Mouse (Mus musculus): ENCODE results near the gene Tymp.

Tymp gene

DNA sequence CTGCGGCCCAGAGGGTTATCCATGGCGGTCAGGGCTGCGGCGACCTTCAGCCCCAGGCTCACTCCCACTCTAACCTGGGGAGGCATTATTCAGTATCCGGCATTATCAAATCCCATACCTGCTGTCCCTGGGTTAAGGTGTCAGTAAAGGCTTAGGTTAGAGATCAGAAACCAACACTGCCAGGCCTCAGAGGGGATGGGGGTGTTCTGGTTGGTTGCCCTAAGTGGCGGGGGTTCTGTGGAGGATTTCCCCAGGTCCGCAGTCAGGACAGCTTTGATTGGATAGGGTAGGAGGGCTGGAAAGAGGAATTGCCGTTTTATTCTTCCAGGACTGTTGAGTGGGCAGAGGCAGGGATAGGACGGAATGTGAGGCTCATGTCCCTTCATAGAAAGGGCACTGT is 2.5 kb downstream of the Tymp start:
- no peak for DNase-seq (ENCODE audit: low read depth, low spot score)

DNA sequence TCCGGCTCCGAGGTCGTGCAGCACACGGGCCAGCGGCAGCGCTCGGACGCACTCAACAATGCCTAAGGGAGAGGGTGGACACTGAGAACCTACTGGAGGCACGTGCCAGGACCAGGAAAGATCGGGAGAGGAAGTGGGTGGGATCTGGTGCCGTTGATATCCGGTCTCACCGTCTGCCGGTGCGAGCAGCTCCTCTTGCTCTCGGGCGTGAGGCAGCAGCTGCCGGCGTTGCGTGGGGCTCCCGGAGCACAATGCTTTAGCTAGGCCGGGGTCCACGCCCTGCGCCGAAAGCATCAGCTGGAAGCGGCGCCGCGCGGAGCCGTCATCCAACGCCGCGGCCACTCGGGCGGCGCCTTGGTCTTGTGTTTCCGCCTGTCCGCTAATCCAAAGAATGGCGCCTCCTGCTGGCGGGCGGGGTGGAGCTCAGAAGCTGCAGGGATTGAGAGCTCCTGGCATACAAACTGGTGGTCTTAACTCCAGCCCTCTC is 3.0 kb downstream of the Tymp start, which contains the start of gene Sco2:
TSS of gene Sco2 (minus strand) at position 85 of the 487 bp plus-strand sequence.
- DNase-seq (ENCODE audit: low read depth, low spot score), result peak; percentile 92

DNA sequence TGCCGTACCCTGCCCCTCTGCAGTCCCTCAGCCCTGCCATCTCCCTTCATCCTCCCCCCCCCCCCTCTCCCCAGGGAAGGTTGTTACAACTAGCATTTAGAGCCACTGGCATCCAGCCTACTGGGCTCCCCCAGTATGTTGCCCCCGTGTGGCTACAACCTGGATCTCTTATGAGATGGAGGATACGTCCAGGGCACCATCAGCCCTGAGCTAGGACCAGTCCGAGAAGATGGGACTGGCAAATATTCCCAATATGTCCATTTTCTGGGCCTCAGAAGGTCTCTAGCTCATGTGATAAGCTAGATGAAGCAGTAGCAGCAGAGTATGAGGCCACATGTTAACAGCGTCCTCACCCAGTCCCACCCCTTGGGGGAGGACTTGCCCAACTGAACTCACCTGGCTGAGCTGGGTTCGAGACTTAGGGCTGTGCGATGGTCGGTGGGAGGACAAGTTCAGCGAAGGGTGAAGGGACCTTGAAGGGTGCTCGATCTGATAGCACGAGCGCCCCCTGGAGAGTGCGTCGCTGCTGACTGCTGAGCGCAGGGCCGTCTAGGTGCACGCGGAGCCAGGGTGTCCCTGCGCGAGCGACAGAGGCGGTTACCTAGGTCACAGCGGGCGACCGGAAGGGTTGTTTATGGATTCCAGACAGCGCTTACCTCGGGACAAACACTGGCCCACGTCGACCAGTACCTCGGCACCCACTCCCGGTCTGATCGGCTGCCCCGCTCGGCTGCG is 3.6 kb downstream of the Tymp start:
- peak; percentile 96 for DNase-seq (ENCODE audit: low read depth, low spot score)

DNA sequence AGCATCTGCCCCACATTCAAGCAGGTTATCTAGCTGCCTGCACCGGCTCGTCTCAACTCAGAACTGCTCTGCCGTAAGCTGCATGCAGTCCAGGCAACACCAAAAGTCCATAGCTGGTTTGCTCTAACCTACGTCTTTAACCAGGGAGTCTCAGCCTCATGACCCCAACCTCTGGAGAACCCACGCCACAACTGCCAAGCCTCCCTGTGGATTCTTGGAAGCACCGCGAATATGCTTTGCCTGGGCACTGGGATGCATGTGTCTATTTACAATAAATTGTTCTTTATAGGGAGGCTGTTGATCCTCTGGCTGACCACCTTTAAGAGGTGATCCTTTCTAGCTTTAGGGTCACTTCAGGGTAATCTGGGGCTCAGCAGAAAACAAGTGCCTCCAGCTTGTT is 4.3 kb downstream of the Tymp start:
- DNase-seq (ENCODE audit: low read depth, low spot score), result no peak

DNA sequence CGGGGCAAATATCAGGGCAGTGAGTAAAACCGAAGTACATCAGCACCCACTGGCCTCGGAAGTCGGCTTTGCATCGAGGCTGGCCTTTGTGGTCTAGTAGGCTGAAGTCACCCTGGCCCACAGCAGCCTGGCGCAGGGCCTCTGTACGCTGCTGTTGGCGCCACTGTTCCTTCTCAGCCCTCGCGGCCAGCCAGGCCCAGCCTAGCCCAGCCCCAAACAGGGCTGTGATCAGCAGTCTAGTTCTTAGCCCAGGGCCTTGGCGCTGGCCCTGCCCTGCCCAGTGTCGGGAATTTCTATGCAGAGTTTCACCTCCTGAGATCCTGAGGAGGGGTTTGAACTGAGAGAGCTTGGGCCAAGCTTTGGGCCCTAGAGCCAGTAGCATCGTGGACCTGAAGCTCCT is 4.8 kb downstream of the Tymp start:
- DNase-seq (ENCODE audit: low read depth, low spot score), result no peak

DNA sequence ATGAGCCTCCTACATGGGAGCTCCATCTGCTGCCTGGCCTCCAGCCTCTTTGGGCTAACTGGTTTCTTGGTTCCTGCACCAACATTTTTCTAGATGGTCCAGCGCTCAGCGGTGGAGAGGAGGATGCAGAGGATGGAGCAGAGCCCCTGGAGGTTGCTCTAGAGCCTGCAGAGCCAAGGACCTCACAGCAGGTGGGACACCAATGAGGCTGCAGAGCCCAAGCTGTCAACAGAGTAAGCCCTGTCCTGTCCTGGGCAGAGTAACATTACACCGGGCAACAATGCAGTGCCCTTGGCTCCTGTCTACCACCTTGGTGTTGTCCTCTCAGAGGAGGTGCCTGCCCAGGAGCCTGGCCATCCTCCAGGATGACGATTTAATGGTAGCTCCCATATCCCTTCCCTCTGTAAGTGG is 11.7 kb downstream of the Tymp start:
- DNase-seq (ENCODE audit: low read depth, low spot score), result no peak

DNA sequence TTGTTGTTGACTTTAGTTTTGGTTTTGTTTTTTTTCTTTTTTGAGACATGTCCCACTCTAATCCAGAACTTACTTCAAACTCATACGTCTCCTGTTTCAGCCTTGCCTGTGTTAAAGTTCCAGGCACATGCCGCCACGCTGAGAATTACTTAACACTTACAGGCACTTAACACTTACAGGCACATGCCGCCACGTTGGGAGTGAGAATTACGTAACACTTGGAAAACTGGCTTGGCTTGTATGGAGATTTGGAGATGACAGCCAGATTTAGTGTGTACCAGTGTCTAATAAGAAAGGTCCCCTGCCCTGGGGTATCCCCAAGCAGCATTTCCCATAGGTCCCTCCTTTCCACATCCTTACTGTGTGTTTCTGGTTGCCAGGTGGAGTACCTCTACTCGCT is 13.8 kb downstream of the Tymp start:
- no peak for DNase-seq (ENCODE audit: low read depth, low spot score)

DNA sequence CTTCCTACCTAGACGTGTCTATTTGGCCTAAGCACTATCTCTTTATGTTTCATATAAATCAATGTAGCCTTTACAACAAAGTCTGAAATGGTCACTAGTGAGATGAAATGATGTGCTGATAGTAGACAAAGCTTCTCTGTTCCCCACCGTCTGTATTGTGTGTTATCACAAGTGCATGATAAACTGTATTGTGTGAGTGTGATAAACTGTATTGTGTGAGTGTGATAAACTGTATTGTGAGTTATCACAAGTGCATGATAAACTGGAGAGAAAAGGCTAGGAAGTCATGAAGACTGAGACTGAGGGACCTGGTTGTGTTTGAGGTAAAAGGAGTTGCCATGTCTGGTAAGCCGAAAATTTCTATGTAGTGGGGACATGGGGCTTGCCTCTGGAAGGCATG is 18.1 kb downstream of the Tymp start:
- no peak for DNase-seq (ENCODE audit: low read depth, low spot score)

DNA sequence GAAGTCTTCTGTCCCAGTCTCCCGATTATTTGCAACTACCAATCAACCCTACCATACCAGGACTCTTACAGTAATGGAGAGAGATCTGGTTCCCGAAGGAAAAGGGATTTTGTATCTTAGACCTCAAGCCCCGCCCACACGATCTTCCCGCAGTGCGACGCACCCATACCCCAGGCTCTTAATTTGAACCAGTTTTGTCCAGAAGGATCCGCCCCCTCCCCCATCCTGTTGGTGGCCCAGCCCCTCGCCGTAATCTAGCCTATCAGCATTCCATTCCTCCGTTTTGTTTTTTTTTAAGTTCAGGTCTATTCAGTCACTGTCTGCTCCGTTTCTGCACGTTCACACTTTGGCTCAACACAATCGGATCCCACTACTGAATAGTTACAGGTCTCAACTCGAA is 20.5 kb downstream of the Tymp start:
- DNase-seq (ENCODE audit: low read depth, low spot score), result peak; percentile 68

DNA sequence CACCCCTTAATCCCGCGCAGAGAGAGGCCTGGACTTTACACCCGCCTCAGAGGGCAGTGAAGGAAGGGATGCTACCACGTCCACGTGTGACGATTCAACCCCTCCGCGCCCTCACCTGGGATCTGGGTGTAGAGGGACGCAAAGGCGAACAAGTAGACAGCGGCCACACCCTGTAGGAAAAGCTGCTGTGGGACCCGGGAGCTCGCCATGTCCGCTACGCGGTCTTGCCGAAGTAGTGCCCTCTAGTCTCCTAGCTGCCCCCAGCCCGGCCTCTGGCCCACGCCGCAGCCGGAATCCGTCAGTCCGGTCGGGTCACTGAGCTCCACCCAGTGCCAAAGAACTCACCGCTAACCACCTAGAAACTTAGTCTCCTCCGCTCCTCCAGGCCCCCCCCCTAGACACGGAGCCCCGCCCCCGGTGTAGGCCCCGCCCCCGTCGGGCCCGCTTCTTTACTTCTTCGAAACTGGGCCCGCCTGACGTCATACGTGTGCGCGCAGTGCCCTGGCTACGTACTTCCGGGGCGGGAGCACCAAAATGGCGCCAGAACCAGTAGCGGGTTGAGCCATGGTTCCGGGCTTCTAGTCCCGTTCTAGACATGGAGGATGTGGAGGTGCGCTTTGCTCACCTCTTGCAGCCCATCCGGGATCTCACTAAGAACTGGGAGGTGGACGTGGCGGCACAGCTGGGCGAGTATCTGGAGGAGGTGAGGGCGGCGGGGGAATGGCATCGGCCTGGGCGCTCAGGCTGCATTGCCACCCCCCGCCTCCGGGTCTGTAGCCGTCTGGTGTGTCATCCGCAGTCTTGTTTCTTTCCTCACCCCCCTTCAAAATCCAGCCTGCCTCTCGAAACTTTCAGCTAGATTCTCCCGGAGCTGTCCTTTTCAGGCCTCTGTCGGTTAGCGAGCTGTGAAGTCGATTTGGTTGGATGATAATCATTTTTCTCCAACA is 21.3 kb downstream of the Tymp start, which contains the start of the genes Lmf2 and Ncaph2:
TSS of gene Lmf2 (minus strand) at position 419 of the 947 bp plus-strand sequence.
TSS of gene Ncaph2 (plus strand) at position 479 of the 947 bp plus-strand sequence.
- peak; percentile 99 for DNase-seq (ENCODE audit: low read depth, low spot score)

DNA sequence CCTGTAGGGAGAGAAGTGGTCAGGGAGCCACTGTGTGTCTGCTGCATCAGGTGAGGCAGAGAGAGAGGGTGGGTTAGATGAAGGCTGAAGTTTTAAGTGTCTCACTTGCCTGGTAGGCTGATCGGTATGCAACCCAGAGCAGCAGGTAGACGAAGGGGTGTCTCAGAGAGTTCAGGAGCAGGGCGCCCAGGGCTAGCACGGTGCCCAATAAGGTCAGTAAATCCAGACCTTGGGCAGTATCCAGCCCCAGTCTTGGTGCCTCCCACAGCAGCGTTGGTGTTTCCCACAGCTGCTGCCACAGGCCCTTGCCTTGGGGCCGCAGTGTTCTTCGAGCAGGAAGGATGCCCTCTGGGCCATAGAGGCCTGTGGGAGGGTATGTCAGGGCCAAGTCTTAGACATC is 22.4 kb downstream of the Tymp start:
- DNase-seq (ENCODE audit: low read depth, low spot score), result no peak

DNA sequence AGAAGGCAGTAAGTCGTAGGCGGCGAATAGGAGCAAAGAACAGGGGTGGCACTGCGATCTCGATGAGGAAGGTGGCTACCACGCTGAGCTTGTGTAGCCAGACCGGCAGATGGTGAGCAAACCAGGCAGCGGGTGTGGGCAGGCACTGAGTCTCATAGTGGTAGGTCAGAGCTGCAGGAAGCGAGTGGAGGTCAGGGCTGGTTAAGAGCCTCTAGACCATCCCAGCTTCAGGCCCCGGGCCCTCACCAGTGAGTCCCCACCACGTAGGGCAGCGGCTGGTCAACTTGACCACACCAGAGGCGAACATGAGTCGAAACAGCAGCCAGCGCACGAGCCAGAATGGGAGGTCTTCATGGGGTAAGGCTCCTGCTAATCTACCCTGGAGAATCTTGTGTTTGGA is 23.0 kb downstream of the Tymp start:
- DNase-seq (ENCODE audit: low read depth, low spot score), result no peak

DNA sequence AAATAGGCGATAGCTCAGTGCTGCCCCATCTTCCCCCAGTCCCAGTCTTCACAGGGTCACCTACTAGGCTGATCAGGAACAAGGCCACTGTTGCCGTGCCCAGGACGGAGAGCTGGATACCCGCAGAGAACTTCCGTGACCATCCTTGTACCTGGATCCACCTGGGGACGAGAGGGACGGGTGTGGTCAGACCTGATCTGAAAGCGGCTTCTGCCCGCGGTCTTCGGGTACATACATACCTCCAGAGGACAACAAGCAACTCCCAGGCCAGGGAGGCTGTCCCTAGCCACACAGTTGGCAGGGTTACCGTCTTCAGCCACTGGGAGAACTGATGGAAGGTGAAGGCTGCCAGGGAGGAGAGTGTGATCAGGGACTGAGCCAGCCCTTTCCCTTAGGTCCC is 24.0 kb downstream of the Tymp start:
- DNase-seq (ENCODE audit: low read depth, low spot score), result no peak

DNA sequence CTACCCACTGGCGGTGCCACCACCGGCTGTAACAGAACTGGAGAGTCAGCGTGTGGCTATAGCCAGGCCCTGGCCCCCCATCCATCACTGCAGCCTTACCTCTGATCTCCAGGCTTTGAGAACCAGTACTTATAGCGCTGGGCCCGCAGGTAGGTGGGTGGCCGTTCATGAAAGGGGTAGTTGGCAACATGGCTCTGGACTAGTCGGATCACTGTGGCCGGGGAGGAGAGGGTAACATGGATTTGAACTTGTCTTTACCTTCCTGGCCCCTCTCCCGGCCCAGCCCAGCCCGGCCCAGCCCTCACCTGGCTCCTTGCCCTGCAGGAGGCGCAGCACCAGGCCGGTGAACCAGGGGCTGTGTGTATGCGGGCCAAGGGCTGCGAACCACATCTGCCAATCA is 24.8 kb downstream of the Tymp start:
- DNase-seq (ENCODE audit: low read depth, low spot score), result no peak

DNA sequence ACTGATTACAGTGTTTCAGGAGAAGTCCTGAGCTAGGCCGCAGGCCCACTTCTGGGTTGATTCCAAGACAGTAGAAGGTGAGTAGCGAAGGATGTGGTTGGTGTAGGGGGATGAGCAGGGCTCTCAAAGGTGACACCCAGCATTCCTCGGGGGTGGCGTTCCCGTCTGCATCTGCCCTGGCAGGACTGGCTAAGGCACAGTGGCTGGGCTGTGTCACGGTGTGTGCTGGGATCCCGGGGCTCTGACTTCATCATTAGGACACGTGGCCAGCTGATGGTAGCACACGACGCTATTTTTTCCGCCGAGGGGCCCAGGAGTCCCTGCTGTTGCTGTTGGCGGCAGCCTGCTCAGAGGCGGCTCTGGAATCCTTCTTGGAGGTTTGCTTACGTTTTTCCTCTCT is 25.5 kb downstream of the Tymp start:
- DNase-seq (ENCODE audit: low read depth, low spot score), result no peak

DNA sequence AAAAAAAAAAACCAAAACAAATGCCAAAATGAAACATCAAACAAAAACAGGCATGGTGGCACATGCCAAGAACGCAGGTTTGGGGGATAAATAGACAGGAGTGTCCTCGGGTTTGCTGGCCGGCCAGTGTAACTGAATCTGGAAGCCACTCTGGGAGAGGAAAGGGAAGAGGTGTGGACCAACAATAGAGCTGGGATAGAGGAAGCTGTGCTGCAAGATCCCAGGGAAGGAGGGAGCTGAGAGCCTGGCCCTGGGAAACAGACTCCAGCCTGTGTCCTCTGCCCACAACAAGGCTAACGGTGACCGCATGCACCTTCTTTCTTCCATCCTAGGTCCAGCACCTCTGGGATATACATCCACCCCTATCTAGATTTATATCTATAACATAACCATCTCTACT is 26.4 kb downstream of the Tymp start:
- DNase-seq (ENCODE audit: low read depth, low spot score), result no peak

DNA sequence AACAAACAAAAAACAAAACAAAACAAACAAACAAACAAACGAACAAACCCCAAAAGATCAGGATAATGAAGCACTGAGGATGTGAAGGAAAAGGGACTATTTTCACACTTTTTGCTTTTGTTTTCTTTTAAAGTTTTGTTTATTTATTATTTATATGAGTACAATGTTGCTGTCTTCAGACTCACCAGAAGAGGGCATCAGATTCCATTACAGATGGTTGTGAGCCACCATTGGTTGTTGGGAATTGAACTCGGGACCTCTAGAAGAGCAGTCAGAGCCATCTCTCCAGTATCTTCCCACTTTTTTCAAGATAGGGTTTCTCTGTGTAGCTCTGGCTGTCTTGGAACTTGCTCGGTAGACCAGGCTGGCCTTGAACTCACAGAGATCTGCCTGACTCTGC is 33.5 kb downstream of the Tymp start:
- peak; percentile 22 for DNase-seq (ENCODE audit: low read depth, low spot score)

DNA sequence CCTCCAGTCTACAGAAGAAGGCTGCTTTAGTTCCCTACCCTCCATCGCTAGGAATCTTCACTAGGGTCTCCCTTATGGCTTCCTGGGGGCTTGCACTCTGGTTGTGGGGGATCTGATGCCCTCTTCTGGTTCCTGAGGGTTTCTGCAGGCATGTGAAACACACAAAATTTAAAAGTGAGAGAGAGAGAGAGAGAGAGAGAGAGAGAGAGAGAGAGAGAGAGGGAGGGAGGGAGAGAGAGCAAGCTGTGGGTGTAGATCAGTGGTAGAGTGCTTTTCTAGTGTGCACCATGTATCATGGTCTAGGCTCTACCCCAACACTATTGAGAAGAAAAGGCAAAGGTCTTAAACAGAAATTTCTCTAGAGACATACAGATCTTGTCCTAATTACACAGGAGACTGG is 35.2 kb downstream of the Tymp start:
- no peak for DNase-seq (ENCODE audit: low read depth, low spot score)

DNA sequence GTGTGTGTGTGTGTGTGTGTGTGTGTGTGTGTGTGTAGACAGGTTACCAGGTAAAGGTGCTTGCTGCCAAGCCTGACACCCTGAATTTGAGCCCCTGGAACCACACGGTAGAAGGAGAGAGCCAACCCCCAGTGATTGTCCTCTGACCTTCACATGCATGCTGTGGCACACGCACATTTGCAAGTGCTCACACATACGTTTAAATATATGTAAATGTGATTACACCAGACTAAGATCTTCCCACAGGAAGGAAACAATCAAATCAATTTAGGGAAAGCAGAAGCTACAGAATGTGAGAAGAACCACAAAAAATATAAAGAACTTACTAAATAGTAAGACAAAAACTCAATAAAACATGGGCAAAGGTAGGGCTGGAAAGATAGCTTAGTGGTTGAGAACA is 36.7 kb downstream of the Tymp start:
- no peak for DNase-seq (ENCODE audit: low read depth, low spot score)

DNA sequence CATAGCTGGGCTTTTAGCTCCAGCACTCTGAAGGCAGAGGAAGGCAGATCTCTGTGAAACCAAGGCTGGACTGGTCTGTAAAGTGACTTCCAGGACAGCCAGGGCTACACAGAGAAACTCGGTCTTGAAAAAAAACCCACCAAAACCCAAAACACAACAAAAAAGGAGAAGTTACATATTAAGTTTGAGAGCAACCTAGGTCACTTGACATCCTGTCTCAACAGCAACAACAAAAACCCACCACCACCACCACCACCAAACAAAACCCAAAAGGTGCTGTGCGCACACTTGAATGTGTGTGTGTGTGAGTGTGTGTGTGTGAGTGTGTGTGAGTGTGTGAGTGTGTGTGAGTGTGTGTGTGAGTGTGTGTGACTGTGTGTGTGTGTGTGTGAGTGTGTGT is 37.1 kb downstream of the Tymp start:
- no peak for DNase-seq (ENCODE audit: low read depth, low spot score)

DNA sequence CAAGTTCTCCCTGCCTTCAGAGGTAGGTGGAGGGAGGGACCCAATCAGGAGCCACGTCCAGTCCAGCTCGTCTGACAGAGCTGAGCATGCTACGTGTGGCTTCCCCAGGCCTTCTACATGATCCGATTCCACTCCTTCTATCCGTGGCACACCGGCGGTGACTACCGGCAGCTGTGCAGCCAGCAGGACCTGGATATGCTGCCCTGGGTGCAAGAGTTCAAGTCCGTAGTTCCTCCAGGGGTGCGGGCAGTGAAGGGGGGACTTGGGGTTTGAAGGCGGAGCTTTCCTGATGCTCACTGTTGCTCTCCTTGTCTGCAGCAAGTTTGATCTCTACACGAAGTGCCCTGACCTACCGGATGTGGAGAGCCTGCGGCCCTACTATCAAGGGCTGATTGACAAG is 40.4 kb downstream of the Tymp start:
- DNase-seq (ENCODE audit: low read depth, low spot score), result no peak

DNA sequence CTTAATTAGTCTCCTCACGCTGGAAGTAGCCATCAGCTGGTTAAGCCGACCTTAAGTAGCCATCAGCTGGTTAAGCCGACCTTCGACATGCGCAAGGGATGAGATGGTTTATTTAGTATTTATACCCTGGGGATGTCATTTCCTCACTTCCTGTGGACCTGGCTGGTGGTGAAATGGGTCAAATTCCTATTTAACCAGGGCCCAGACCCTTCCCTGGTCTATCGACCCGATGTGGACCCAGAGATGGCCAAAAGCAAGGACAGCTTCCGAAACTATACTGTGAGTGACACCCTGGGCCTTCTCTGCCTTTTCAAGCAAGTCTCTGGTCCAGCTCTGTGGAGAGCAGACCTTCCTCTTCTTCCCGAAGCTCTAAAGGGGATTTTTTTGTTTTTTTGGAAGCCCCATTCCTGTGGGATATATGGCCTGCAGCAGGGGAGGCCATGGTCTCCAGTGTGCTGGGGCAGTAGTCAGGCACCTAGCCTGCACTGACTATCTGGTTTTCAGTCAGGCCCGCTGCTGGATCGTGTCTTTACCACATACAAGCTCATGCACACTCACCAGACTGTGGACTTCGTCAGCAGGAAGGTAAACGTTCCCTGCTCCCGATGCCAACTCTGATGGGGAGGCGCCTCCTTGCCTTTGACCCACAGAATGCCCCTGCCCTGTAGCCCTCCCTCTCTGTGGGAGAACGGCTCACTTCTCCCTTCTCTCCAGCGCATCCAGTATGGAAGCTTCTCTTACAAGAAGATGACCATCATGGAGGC is 41.9 kb downstream of the Tymp start:
- no peak for DNase-seq (ENCODE audit: low read depth, low spot score)
